Mouse (Mus musculus) hindbrain, embryonic 16.5 days (tissue): ENCODE measurements around the gene Fgf2. TPM values are rescaled to one million over a fixed set of nuclear protein-coding genes. Genes with fewer than 3 reads are reported as not detected.

Experiments
- ATAC-seq: fragments of 200-750 bp; cut with Nextera tagmentation; 2 replicates; pipeline ENCODE4 v1.8.0; 2017; ENCODE audit warnings: moderate TSS enrichment, moderate library complexity
- H3K27ac ChIP-seq: fragments of 300-500 bp; sonication (generic); 2 replicates; pipeline ENCODE4 v1.5.1; 2014; ENCODE audit warnings: low read depth, mild to moderate bottlenecking, control low read depth, low read length, moderate library complexity
- H3K27me3 ChIP-seq: fragments of 300-500 bp; sonication (generic); replicated peaks from 2 replicates; pipeline ENCODE4 v1.6.1; 2014; ENCODE audit warnings: low read length; ENCODE audit not compliant: control insufficient read depth, insufficient read depth
- H3K36me3 ChIP-seq: fragments of 300-500 bp; sonication (generic); 2 replicates; pipeline ENCODE4 v1.6.1; 2014; ENCODE audit warnings: mild to moderate bottlenecking, low read length, moderate library complexity, mixed read lengths; ENCODE audit not compliant: control insufficient read depth, insufficient read depth
- H3K4me1 ChIP-seq: fragments of 300-500 bp; sonication (generic); 2 replicates; pipeline ENCODE4 v1.6.1; 2014; ENCODE audit warnings: low read depth, low read length; ENCODE audit not compliant: control insufficient read depth, insufficient read depth
- H3K4me2 ChIP-seq: fragments of 300-500 bp; sonication (generic); 2 replicates; pipeline ENCODE4 v1.6.1; 2014; ENCODE audit warnings: mild to moderate bottlenecking, low read length, control low read depth, moderate library complexity
- H3K4me3 ChIP-seq: fragments of 300-500 bp; sonication (generic); 2 replicates; pipeline ENCODE4 v1.5.1; 2014; ENCODE audit warnings: mild to moderate bottlenecking, low read length, control low read depth, moderate library complexity
- H3K9ac ChIP-seq: fragments of 300-500 bp; sonication (generic); 2 replicates; pipeline ENCODE4 v1.6.1; 2014; ENCODE audit warnings: low read depth, mild to moderate bottlenecking, control low read depth, low read length, moderate library complexity
- H3K9me3 ChIP-seq: fragments of 300-500 bp; sonication (generic); 2 replicates; pipeline ENCODE4 v1.6.1; 2014; ENCODE audit warnings: mild to moderate bottlenecking, low read length, moderate library complexity; ENCODE audit not compliant: control insufficient read depth
- WGBS: fragments of 180-500 bp; shearing (Covaris S2); extraction: QIAGEN DNeasy Blood & Tissue Kit; methylation state at CpG from one replicate; pipeline ENCODE4 v1.1.7; 2014; 5-methylcytosine and 5-hydroxymethylcytosine counted together
- polyA plus RNA-seq: library from polyadenylated mRNA; unstranded; fragments of >200 nt; fragmentation: Nextera tagmentation; extraction: Ambion mirVana; gene quantifications from 2 replicates; pipeline ENCODE4 v1.2.1, GENCODE M21; 2015

Gene Fgf2
- polyA plus RNA-seq, 1 experiment from 2014 or later: 0.55 TPM

DNA sequence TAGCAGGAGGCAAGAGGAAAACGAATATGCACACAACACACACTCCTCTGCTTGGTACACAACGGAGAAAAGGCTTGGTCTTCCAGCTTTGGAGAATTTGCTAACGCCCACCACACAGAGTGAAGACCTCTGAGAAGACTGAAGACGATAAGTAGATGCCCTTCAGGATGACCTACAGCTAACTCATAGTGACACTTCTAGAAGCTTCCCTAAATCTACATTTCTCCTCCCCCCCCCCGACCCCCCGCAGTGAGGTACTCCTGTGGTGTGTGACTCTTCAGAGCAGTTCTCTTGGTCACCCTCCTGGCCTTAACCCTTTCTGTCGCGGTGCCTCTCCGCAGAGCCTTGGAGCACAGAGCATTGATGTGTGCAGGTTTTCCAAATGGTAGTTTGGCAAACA lies 475 bp upstream of the Fgf2 start:
- H3K4me1 ChIP-seq: peaks cover 10% of the 10 kb centered on the region
- H3K4me3 ChIP-seq: no peak overlapping the region
- H3K36me3 ChIP-seq: no peaks in the 10 kb centered on the region
- WGBS: 33% methylated on average over 9 of the region's 9 CpGs
- H3K27ac ChIP-seq: no peak overlapping the region
- no peak overlapping the region for H3K9ac ChIP-seq
- no peaks in the 10 kb centered on the region for H3K9me3 ChIP-seq
- ATAC-seq: peak; percentile 17; the same call in 1 of the 2 replicates
- H3K4me2 ChIP-seq: peak overlapping the region; percentile 100
- H3K27me3 ChIP-seq: peaks cover 12% of the 10 kb centered on the region

DNA sequence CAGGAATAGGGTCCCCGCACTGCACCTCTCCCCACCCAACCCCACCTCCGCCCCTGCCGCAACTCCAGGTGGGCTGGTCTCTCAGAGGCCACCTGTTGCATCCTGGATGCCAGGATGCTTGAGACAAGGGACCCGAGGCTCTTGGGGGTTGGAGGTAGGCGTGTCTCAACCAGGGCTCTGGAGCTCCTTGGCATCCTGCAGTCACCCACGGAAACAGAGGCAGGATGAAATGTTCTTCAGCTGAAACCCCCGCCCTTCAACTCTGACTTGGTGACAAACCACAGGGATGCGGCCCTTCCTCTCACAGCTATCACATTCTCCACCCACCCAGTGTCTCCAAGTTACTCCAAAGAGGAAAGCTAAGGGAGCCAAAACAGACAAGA lies 1.0 kb downstream of the Fgf2 start:
- Histone ChIP-seq H3K9ac (peak overlapping the region; percentile 75), H3K9me3 (no peaks in the 10 kb centered on the region), H3K27me3 (peaks cover 12% of the 10 kb centered on the region), H3K4me2 (peak overlapping the region; percentile 100), H3K27ac (no peak overlapping the region), H3K36me3 (no peaks in the 10 kb centered on the region), H3K4me3 (peak overlapping the region; percentile 74), H3K4me1 (peaks cover 10% of the 10 kb centered on the region)
- 11% methylated on average over 8 of the region's 8 CpGs for WGBS
- 0 out of 2 replicates have a peak, but pooled peaks have one; percentile 21 for ATAC-seq

DNA sequence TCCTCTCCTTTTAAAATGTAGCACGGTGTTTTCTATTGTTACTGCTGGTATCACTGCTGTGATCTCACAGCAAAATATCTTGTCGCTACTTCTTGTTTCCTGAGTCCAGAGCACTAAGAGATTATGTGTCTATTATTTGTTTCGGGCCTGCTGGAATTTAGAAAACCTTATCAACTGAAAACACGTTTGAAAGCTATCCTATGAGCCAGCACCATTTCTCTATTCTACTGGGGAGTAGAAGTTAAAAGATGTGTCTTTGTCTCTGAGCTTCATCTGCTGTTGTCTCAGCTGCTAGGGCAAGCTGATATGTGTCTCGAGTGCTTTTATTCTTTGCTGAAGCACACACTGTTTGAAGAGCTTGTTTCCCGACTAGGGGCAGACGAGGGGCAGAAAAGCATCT lies 2.2 kb downstream of the Fgf2 start:
- no peak overlapping the region for H3K27ac ChIP-seq
- 55% methylated on average over 7 of the region's 7 CpGs for WGBS
- H3K27me3 ChIP-seq: peaks cover 12% of the 10 kb centered on the region
- no peaks in the 10 kb centered on the region for H3K36me3 ChIP-seq
- no peaks in the 10 kb centered on the region for H3K9me3 ChIP-seq
- no peak overlapping the region for H3K4me2 ChIP-seq
- ATAC-seq: no peak
- peaks cover 10% of the 10 kb centered on the region for H3K4me1 ChIP-seq
- H3K4me3 ChIP-seq: no peak overlapping the region
- H3K9ac ChIP-seq: no peak overlapping the region

DNA sequence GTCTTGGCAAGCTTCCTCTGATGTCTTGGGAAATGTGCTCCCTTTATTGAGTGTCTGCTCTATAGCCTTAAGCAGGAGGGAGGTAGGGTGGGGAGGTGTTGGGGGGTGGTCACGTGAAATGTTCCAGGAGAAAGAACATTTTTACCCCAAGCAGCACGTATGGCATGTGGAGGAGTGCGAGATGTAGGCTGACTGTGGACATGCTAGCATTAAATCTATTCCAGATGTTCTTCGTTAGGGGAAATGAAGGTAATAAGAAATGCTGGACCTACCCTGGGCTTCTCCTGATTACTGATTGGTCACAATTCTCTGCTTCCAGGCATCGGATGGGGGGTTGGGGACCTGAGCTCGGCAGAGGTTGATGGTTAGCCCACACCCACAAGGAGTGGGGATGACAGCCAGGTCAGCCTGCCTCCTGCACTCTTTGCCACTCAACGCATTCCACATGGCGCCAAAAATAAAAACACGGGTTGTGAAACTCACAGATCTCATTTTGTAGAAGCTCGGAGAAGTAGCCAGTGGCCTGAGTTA lies 5.9 kb downstream of the Fgf2 start:
- WGBS: 85% methylated on average over 10 of the region's 10 CpGs
- no peaks in the 10 kb centered on the region for H3K9me3 ChIP-seq
- ATAC-seq: no peak

DNA sequence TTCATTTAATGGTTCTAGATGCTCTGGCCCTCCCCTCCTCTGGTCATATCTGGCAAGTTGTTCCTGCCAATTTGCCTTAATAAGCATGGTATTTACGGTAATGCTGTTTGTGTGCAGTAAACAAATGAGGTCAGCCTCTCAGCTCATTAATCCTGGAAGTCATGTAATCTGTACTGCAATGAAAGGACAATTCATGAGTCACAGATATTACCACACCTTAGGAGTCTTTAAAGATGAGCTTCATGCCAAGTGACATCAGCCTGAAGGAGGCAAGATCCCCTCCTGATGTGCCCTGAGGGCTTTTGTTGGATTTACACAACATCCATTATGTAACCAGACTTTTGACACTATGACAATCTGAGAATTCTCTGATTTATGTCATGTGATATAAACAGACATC lies 6.6 kb downstream of the Fgf2 start:
- WGBS: 59% methylated on average over 1 of the region's 1 CpGs
- Histone ChIP-seq H3K4me1 (no peaks in the 10 kb centered on the region), H3K4me2 (no peak overlapping the region), H3K4me3 (no peak overlapping the region), H3K27me3 (no peaks in the 10 kb centered on the region), H3K36me3 (no peaks in the 10 kb centered on the region), H3K27ac (no peak overlapping the region), H3K9me3 (no peaks in the 10 kb centered on the region), H3K9ac (no peak overlapping the region)
- ATAC-seq: no peak

More for the DNA sequence above, 5.9 kb downstream of the Fgf2 start:
- Histone ChIP-seq H3K4me3 (no peak overlapping the region), H3K27me3 (peaks cover 5% of the 10 kb centered on the region), H3K27ac (no peak overlapping the region), H3K36me3 (no peaks in the 10 kb centered on the region), H3K4me2 (no peak overlapping the region), H3K9ac (no peak overlapping the region), H3K4me1 (peaks cover 2% of the 10 kb centered on the region)

DNA sequence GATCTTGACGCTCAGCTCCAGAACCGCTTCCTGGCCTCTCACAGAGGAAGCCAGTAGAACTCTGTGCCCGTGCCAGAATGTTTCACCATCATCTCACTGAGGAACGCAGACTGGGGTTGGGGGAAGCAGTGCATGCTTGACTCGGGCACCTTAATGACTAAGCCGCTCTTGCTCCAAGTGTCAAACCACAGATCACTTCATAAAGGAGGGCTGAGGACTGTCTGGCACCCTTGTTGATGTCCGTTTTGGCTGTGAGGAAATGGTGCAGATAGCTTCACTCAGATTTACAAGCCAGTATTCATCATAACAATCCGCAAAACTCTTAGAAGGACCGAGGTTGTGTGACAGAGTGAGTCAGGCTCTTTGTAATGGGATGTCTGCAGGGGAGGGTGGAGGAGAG lies 12.6 kb downstream of the Fgf2 start:
- 85% methylated on average over 9 of the region's 9 CpGs for WGBS
- H3K9ac ChIP-seq: no peak overlapping the region
- no peak for ATAC-seq
- no peaks in the 10 kb centered on the region for H3K4me1 ChIP-seq
- no peaks in the 10 kb centered on the region for H3K27me3 ChIP-seq
- no peak overlapping the region for H3K4me2 ChIP-seq
- no peaks in the 10 kb centered on the region for H3K36me3 ChIP-seq
- no peak overlapping the region for H3K27ac ChIP-seq
- no peaks in the 10 kb centered on the region for H3K9me3 ChIP-seq
- H3K4me3 ChIP-seq: no peak overlapping the region

DNA sequence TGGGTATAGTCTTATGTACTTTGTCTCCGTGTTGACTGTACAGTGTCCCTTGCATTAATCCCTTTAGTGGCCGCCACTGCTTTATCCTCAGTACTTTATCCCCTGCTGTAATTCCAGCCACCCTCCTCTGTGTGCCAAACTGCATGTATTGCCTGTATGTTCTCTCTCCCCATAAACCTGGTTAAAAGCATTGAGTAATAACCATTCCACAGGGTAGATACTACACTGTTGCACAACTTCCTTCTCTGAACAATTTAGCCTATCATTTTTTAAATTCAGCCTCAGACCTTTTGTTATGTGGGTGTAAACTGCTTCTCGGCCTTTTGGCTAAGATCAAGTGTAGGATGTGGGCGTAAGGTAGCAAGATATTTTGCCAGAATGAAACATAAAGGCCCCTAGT lies 17.0 kb downstream of the Fgf2 start:
- Histone ChIP-seq H3K9me3 (no peaks in the 10 kb centered on the region), H3K4me2 (no peak overlapping the region), H3K27me3 (no peaks in the 10 kb centered on the region), H3K36me3 (no peaks in the 10 kb centered on the region), H3K4me1 (no peaks in the 10 kb centered on the region), H3K9ac (no peak overlapping the region), H3K27ac (no peak overlapping the region), H3K4me3 (no peak overlapping the region)
- ATAC-seq: no peak
- 91% methylated on average over 4 of the region's 4 CpGs for WGBS

DNA sequence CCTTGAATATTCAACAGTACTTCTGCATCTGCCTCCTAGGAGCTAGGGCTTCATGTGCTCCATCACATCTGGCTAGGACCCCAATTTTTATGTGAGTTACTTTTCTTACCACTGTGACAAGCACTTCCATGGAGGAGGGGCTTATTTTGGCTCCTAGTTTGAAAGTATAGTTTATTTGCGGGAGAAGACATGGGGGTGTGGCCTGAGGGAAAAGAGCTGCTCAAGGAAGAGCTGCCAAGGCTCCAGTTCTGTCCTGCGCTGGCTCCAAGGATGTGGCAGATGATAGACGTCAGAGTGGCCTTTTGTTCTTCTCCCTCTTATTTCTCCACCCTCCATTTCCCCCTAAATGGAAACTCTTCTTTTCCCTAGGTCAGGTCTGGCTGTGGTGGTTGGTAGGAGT lies 17.8 kb downstream of the Fgf2 start:
- Histone ChIP-seq H3K36me3 (no peaks in the 10 kb centered on the region), H3K27ac (no peak overlapping the region), H3K4me2 (no peak overlapping the region), H3K27me3 (no peaks in the 10 kb centered on the region), H3K4me1 (no peaks in the 10 kb centered on the region), H3K9ac (no peak overlapping the region), H3K4me3 (no peak overlapping the region), H3K9me3 (no peaks in the 10 kb centered on the region)
- WGBS: 60% methylated on average over 3 of the region's 3 CpGs
- no peak for ATAC-seq

DNA sequence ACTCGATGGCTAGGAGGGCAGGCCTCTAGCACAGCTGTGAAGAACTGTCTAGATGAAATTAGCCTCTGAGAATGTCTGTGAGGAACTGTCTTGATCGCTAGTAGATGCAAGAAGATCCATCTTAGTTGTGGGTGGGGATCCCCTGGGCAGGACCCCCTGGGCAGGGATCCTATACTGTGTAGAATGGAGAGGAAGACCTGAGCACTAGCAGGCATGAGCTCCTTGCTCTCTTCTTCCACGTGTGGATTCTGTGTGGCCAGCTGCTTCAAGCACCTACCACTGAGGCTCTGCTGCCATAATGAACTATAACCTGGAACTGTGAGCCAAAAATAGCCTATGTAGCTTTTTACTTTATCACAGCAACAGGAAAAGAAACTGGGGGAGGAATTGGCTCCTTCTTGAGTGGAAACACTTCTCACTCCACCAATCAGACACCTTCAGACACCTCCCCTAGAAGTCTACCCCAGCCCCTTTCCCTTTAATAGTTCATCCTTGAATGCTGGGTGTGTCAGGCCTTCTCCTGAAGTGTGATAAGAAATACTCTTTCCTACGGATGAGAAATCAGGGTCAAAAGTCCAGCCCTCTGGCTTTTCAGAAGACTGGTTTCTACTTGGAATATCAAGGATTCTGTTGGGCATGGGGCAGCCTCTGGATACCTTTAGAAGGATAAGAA lies 18.4 kb downstream of the Fgf2 start:
- Histone ChIP-seq H3K4me1 (no peaks in the 10 kb centered on the region), H3K9me3 (no peaks in the 10 kb centered on the region), H3K27me3 (no peaks in the 10 kb centered on the region), H3K9ac (no peak overlapping the region), H3K4me2 (no peak overlapping the region), H3K27ac (no peak overlapping the region), H3K36me3 (no peaks in the 10 kb centered on the region), H3K4me3 (no peak overlapping the region)
- WGBS: 64% methylated on average over 4 of the region's 4 CpGs
- no peak for ATAC-seq
